Mouse (Mus musculus): ENCODE data around the gene Rcbtb1.
"Not testable (repeated sequence)": the region's sequence is repeated elsewhere in the genome, so short reads cannot be mapped to it uniquely, and the experiment has no call there.

The Rcbtb1 gene

DNA sequence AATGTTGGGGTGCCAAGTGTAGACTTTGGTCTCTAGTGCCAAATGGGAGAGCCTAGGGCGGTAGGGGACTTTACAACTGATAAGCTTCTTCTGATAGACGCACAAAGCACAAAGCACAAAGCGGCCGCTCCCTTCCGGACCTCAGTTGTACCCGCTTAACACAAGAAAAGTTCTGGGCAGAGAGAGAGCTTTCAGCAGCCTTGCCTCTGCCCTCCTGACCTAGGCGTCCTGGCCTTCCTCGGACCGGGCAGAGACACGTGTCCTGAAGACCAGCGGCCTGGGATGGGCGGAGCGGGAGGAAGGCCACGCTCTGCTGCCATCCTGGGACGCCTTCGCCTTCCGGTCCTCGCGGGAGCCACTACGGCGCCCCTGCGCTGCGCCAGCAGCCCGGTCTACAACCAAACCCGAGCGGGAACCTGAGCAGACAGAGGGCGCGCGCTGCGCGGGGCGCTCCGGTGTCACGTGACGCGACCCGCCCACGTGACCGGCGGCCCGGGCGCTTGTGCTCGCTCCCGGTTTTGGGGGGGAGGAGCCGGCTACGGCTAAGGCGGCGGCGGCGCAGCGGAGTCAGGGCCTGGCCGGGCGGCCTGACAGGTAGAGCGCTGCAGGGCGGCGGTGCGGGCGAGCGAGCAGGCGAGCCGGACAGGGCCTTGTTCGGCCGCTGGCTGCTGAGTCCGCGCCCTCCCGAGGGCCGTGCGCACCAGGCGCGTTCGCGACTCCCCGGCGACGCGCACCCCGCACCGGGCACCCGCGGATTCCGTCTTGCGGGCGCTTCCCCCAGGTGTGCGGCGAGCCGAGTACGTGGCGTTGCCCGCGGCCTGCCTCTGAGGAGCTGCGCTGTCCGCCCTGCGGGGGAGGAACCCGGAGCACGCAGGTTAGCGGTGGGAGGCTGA, at the start of gene Rcbtb1:
Gene Rcbtb1, plus strand, starts transcription at position 499 of the 893 bp plus-strand sequence.
- DNase-seq (ENCODE audit: low read depth, low spot score): peak; percentile 96

DNA sequence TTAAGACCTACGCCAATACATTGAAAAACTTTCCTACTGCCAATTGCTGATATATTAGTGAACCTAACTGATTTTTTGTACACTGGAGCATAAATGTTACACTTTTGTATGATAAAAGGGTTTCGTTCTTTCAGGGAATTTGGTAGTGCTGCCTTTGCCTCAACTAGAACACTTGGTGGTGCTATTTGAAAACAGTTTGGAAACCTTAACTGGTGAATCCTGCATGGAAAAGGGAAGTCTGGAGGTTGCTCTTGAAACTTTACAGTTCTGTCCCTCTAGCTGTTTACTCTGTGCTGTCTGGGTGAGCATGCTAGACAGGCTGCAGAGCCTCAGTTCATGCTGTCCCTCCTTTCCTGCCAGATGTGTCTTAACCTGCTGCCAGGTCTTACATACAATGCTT, 45.4 kb upstream of the Rcbtb1 start:
- no peak for DNase-seq (ENCODE audit: low read depth, low spot score)

DNA sequence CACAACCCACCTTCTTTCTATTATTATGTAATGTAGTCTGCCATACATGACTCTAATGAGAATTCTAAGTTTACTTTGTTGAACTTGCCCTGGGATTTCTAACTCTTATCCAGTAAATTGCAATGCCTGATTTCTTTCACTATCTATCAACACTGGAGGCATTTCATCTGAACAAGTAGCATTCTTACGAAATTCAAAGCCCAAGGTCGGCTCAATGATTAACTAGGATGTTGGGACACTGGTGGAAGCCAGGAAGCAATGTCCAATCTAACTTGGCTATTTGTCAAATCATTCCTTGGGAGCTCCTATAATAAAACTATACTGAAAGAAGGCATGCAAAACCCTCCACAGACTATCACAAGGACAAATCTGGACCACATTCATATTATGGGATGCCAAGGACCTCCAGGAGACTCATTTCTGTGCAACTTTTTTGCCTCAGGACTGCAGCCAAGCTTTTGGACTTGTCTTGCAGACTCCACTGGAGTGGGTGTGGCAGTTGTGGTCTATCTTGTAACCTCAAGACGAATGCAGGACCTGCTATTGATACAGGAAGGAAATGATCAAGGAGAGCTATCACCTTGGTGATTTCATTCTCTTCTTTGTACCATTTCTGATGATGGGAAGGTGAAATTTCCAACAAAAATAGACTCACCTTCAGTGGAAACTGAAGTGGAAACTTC, 43.9 kb upstream of the Rcbtb1 start:
- no peak for DNase-seq (ENCODE audit: low read depth, low spot score)

DNA sequence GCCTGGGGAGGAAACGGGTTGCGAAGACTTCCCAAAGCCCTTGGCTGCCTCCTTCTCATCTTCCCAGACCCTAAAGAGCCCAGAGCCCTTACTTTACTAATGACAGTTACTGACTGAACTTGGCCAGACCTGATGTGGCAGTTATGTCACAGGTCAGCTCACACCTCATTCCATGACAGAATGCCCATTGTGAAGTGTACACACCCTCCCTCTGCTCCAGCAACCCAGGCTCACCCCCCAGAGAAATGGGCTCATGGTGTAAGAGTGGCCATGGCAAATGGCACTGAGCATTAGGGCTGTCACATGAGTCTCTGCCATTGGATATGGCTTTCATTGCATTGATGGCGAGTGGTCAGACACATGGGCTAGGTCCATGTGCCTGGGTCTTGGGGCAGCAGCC, 22.4 kb upstream of the Rcbtb1 start, which contains the start of gene Gm5142:
Gene Gm5142, minus strand, starts transcription at position 101 of the 400 bp plus-strand sequence.
- no peak for DNase-seq (ENCODE audit: low read depth, low spot score)

DNA sequence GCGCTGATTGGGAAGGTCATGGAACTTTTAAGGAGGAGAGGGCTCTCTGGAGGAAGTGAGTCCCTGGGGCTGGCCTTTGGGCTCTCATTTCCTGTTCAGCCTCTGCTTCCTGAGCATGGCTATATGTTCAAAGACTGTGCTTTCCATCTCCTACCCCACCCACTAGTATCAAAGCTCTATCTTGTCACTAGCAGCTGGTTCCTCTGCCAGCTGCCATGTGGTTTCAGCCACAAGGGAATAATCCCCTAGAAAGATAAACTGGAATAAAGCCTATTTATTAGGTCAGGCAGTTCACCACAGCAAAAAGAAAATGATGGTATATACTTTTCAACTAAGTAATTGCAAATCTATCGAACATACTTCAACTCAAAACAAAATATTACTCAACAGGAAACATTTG, 18.3 kb upstream of the Rcbtb1 start:
- no peak for DNase-seq (ENCODE audit: low read depth, low spot score)

DNA sequence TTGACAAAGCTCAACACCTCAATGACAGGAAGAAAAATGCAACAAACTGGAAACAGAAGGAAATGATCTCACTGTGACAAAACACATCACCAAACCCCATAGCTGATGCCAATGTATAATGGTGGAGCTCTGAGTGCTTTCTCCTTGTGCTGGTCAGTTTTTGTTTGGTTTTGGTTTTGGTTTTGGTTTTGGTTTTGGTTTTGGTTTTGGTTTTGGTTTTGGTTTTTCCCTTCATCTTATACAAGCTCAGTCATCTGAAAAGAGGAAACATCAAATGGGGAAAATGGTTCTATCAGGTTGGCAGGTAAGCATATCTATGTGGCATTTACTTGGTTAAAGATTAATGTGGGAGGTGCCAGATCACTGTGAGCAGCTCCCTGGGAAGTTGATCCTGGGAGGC, 15.5 kb upstream of the Rcbtb1 start:
- DNase-seq (ENCODE audit: low read depth, low spot score): no peak

DNA sequence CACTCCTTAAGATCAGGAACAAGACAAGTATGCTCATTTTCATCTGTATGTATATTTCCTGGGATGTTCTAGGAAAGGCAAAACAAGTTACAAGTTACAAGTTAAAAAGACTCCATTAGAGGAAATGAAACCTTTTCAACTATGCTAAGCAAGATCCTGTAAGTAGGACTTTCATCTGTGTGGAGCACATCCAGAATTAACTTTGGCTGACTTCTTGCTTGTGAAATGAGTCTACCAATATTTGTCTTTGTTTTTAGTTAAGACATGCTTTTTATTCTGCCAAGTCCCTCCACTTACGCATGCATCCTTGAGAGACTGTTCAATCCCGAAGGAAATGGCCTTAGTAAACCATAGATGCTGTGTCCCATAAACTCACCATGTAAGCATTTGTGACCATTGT, 14.9 kb upstream of the Rcbtb1 start:
- DNase-seq (ENCODE audit: low read depth, low spot score): no peak

DNA sequence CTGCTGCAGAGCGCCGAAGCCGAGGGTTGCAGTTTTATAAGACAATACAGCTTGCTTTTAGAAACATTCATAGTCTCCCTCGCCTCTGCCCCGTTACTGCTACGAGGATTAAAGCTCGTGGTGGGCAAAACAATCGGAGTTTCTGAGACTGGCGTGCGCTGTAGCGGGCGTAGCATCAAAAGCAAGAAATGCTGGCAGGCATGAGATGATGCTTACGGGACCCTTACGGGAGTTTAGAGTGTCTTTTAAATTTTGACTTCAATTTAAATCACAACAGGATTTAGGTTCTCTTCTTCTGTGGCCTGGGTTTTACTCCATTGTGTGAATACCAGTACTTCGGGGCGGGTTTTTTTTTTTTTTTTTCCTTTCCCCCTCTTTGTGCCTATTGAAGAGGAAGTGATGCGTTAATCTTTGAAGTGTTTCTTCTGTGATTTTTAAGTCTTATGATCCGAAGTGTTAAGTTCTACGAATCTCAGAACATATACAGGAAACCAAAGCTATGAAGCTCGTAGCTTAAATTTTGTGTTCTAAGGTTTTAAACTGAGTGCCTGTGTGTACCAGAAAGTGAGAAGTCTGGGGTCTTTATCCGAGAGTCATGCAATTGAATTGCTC, 701 bp downstream of the Rcbtb1 start:
- no peak for DNase-seq (ENCODE audit: low read depth, low spot score)

DNA sequence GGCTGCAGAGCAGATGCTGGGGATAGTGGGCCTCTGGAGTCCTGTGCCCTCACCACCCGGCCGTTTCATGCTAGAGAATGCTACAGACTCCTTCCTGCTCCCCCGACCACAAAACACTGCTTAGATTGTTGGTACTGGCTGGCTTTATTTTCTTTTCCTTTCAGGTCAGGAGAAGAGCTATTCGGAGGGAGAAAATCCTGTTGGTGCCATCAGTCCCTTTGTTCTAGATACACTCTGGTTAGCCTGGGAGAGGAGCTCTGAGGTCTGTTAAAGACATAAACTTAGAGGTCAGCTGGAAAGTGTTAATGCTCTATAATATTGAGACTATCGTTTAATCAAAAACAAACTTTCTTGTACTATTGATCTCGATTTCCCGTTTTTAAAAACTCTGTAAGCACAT, 4.5 kb downstream of the Rcbtb1 start:
- no peak for DNase-seq (ENCODE audit: low read depth, low spot score)

DNA sequence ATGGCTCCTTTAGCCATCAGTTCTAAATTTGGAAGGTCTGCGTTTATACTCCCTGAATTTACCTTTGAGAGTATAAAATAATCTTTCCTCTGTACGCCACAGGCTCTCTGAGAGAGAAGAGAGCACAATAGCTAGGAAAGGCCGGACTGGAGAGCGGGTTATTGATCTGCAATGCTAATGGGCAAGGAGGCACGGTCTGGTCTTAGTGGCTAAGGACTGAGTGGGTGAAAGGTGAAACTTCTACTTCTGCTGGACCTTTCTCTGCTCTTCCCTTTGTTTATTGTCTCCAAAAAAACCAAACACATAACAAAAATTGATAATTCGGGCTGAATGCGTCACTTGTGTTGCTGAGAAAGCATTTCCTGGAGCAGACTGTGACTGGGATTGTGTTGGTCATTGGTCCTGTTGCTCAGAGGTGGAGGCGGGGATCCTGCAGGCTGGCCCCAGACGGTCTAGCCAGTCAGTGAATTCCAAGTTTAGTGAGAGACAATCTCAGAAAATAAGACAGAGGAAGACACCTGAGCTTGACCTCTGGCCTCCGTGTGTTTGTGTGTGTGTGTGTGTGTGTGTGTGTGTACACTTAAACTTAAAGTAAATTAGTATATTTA, 5.1 kb downstream of the Rcbtb1 start:
- no peak for DNase-seq (ENCODE audit: low read depth, low spot score)

DNA sequence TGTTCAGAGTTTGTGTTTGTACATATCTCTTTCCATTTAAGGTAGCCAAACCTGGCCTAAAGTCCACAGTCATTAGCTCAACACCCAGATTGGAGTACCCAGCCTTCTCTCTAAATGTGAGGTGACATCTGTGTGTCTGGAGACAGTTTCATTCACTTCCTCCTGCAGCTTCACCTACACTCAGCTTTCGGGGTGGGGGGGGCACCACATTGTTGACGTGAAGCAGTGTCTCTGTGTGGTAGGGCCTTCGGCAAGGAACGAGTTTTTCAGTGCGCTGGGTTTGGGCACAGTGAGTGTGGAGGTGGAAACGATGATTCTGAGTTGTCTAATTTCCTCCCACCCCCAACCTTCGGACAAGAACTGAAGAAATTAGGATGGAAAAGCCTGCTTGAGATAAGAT, 8.0 kb downstream of the Rcbtb1 start:
- no peak for DNase-seq (ENCODE audit: low read depth, low spot score)

DNA sequence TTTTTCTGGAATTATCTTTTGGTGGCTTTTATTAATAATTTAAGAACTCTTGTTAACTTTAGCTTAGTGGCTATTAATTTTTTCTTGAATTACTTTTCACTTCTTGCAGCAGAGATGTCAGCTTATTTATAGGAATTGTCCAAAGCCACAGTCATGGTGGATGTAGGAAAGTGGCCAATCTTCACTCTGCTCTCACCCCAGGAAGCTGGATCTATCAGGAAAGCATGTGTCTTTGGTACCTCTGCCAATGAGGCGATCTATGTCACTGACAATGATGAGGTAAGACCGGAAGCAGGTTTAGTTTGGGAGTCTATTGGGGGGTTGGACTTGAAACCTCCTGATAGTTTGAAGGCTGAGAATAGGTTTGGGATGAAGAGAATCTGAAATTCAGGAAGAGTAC, 8.8 kb downstream of the Rcbtb1 start:
- no peak for DNase-seq (ENCODE audit: low read depth, low spot score)

DNA sequence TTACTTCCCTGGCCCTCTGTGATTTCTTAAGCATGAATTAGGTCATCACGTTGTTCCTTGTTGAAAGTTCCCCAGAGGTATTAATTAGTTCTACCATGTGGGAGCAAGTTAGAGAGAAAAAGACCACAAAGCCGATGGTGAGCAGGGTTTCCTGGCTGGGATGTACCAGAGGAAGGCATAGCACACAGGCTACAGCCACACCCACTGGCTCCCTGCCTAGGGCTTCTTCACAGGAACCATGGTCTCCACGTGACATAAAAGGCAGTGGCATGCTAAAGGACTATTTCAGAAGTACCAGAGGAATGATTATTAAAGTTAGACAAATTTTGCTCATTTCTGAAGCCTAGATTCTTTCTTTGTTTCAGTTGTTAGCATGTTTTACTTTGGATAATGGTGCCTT, 18.2 kb downstream of the Rcbtb1 start:
- DNase-seq (ENCODE audit: low read depth, low spot score): no peak

DNA sequence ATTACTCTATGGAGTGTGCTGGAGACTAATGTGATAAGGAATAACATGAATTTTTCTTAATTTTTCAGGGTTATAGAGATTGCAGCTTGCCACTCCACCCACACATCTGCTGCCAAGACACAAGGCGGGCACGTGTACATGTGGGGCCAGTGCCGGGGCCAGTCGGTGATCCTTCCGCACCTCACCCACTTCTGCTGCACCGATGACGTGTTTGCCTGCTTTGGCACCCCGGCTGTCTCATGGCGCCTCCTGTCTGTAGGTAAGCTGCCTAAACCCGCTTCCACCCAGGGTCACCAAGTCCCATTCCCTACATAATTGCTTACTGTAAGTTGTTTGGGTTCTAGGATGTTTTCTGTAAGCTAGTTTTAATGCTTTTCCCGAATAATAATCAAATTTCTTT, 25.2 kb downstream of the Rcbtb1 start:
- DNase-seq (ENCODE audit: low read depth, low spot score): no peak

DNA sequence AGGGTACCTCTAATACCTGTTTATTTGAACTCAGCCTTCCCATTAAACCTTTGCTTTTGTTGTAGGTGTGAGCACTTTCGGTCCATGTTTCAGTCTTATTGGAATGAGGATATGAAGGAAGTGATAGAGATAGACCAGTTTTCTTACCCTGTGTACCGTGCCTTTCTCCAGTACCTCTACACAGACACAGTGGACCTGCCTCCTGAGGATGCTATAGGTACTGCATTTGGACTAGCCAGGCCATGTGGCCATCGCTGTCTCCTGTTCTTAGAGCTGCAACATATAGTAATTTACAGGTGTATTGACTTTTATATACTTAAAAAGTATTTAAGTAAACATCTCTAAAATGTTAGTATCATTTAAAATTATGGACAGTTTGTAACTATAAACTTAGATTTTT, 28.8 kb downstream of the Rcbtb1 start:
- no peak for DNase-seq (ENCODE audit: low read depth, low spot score)

DNA sequence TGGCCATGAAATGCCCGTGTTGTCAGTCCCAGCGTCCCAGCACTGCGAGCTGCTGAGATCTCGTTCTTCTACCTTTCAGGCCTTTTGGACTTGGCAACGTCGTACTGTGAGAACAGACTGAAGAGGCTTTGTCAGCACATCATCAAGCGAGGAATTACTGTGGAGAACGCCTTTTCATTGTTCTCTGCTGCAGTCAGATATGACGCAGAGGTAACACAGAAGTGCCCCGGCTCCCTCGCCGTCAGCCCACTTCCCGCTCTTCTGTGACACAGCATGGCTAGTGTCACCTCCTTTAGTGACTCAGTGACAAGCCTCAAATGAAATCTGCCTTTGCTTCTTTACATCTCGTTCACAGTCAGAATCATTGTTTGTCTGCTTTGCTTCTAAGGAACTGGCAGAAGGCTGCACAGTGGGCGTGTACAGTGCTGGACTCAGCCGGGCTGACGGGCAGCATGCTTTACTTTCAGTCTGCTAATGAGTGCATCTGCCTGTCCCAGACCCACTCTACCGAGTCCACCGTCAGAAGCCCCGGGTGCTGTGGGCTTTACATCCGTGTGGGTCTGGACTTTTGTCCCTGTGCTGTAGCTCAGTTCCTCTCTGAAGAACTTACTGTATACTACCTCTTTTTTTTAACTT, 29.4 kb downstream of the Rcbtb1 start:
- no peak for DNase-seq (ENCODE audit: low read depth, low spot score)

DNA sequence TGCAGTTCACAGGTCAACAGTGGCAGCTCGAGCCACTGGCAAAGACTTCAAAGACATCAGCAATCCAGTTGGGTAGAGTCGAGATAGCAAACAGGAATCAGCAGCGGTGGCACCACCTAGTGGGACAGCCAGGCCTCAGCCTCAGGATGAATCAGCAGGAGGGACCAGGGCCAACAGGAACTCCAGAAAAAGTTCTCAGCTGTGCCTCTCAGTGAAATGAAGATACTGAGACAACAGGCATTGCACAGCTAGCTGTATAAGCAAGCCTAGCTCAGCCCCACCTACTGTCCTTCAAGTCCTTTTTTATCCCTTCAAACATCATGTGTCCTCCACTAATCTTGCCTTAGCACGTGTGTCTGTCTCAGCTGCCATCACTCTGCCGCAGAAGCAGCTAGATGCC, 31.0 kb downstream of the Rcbtb1 start:
- DNase-seq (ENCODE audit: low read depth, low spot score): no peak

DNA sequence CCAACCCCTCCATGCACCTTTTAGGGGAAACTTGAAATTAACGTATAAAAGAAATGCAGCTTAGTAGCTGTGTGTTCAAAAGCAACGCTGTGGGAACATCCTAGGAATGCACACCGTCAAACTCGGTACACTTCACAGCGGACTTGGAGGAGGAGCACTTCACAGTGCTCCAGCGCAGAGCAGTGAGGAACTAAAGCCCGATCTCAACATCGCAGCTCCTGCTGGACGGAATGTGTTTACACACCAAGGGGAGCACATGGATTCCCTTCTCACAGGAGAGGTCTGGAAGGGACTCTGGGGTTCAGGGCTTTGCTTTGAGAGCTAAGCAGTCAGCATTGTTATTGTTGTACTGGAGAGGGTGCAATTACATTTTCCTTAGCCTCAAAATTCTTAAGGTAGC, 32.6 kb downstream of the Rcbtb1 start:
- no peak for DNase-seq (ENCODE audit: low read depth, low spot score)

DNA sequence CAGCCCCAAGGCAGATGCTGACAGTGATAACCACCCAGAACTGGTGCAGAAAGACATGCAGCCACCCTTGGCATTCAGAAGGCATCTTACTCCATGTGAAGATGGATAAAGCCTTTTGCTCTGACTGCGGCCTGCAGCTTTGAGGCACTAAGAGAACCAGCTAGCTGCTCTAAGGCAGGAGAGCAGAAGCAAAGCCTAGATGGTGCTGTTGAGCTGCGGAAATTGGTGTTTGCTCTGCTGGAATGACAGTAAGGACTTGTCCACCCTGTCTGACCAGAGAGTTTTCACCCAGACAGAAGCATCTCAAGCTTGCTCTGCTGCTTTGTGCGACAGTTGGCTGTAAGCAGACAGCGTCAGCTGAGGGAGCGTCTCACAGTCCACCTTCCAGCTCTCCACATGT, 49.3 kb downstream of the Rcbtb1 start:
- peak; percentile 7 for DNase-seq (ENCODE audit: low read depth, low spot score)

DNA sequence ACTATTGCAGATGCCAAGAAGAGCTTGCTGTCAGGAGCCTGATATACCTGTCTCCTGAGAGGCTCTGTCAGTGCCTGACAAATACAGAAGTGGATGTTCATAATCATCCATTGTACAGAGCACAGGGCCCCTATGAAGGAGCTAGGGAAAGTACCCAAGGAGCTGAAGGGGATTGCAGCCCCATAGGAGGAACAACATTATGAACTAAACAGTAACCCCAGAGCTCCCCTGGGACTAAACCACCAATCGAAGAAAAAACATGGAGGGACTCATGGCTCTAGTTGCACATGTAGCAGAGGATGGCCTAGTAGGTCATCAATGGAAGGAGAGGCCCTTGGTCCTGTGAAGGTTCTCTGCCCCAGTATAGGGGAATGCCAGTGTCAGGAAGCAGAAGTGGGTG, 54.9 kb downstream of the Rcbtb1 start:
- DNase-seq (ENCODE audit: low read depth, low spot score): not testable (repeated sequence)

DNA sequence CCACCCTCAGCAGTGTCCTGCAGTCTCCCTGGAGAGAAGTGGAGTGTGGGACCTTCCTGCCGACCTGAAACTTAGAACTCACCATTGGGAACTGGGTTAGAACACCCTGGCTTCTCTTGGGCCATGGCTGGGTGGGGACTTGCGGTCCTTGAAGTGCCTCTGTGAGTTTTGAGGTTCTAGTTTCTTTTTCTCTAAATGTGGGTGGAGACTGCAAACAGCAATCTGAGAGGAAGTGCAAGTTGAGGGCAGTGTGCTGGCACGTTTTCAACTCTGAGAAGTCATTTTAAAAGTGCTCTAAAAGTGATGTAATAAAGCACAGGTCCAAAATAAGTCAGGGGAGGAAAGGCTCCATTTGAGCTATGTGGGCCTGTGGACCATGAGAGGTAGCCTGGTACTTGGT, 59.0 kb downstream of the Rcbtb1 start, which contains the start of gene Gm6904:
Gene Gm6904, minus strand, starts transcription at position 161 of the 400 bp plus-strand sequence.
- no peak for DNase-seq (ENCODE audit: low read depth, low spot score)

DNA sequence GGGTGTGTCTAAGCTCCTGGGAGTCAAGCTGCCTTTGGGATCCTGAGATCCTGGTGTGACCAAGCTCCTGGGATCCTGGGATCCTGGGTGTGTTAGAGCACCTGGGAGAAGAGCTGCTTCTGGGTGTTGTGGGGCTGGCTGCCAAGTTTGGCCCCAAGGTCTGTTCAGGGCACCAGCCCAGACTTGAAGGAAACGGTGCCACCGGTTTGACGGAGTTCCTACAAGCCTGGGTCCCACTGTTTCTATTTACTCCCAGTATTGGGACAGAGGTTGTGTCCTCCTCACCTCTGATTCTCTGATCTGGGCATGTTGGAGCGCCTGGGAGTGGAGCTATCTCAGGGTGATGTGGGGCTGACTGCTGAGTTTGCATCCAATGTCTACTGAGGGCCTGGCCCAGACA, 74.0 kb downstream of the Rcbtb1 start:
- DNase-seq (ENCODE audit: low read depth, low spot score): not testable (repeated sequence)
